Mouse (Mus musculus) adrenal gland (tissue): ENCODE measurements at regions not wholly inside any gene's neighbourhood (a gene's known extent, or its start where the extent isn't known, plus 50 kb on each side); places are given as distances from the start of the nearest gene placed in this dataset.

Experiments used
- intact Hi-C: fragments of 180-260 bp; cut with DNase I; formaldehyde crosslinking; loops from one replicate; pipeline ENCODE4 v1.15.1; 2025

DNA sequence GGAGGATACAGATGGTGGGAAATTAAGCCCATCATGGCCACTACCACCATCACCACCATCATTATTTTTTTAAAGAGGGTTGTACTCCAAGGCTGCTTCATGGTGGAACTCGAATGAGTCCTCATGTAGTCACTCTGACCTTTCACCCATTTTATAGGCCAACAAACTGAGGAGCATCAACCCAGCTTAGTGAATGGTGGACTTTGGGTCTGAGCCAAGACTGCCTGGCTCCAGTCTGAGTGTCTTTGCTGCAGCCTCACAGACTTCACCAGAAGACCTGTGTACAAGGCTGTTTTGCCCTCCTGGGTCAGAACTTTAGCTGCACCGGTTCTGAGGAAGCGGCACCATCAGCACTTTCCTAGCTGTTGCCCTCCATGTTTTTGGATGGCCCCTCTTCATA lies 184.4 kb downstream of the Emx2 start:
- intact Hi-C loops = no loop called here

DNA sequence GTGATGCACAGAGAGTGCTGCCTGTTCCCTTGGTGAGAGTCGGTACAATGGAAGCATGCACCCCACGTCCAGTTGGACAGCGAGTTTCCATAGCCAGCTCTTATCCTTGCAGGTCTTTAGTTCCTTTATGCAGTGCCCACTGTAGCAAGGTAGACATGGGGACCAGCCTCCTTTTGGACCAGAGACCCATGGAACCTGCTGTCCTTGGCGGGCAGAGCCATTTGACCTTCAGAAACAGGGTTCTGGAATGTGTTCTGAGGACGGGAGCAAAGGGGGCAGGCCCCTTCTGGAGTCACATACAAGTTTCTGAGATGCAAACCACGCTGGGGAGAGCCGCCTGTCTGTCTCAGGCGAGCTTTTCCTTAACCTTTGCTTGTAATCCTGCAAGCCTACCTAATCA lies 188.1 kb downstream of the Emx2 start:
- intact Hi-C loops = no loop called here

DNA sequence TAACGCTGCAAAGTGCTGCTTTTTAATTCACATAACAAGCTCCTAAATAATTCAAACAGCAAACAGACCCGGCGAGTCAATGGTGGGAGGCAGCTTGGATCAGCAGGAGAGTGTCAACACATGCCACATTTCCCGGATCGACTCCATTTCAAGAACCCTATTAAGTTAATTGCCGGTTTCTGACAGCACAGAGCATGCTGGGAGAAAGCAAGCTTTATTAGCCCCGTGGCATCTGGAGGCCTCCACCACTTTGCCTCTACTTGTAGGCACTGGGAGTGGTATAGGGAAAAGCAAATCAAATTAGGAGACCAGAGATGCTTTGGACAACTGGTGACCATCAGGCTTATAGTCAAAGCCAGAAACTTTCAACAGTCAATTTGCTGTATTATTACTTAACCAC lies 188.5 kb downstream of the Emx2 start:
- intact Hi-C loops = no loop called here

DNA sequence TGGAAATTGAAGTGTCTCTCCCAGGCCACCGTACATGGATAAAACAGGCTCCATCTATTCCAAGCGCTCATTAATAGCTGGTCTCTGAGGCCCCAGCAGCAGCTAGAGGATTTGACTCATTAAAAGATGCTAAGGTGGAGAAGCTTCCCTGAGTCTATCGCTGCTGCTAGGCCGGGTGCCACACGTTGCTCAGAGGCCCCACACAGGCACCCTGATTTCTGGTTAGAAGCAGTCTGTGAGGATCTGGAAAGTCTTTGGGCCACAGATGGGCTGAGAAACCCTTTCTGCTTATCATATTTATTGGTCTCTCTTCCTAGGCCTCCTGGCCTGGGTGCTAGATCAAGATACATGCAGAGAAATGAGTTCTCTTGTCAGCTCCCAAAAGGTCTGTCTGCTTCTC lies 191.2 kb downstream of the Emx2 start:
- intact Hi-C loops = no loop called here

DNA sequence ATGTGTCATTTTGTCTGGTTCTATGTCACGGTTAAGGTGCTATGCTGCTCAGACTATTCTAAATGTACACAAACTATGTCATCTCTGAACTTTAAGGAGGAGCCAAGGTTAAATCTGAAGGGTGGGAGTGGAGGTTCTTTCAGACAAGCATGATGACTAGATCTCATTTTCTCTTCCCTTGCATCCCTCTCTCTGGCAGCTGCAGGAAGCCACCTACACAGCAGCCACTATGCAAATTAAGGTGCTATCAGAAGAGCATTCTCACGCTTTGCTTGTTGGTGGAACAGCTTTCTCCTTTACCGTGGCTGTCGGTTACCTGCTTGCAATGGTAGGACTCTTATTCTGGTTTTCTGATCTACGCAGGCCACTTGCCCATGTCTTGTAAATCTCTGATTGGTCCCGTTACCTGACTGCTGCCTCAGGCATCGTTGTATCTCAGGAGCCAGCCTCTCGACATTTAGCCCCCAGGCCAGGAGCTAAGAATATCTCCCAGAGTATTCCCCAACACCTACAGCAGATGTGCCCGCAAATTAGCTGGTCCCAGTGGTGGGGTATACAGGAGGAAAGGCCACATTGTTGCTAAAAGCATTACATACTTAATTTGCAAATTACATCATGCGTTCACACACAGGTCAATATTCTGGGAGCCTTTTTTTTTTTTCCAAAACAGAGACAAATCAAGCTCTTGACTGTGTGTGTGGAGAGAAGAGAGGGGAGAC lies 192.6 kb downstream of the Emx2 start:
- intact Hi-C loops = no loop called here

DNA sequence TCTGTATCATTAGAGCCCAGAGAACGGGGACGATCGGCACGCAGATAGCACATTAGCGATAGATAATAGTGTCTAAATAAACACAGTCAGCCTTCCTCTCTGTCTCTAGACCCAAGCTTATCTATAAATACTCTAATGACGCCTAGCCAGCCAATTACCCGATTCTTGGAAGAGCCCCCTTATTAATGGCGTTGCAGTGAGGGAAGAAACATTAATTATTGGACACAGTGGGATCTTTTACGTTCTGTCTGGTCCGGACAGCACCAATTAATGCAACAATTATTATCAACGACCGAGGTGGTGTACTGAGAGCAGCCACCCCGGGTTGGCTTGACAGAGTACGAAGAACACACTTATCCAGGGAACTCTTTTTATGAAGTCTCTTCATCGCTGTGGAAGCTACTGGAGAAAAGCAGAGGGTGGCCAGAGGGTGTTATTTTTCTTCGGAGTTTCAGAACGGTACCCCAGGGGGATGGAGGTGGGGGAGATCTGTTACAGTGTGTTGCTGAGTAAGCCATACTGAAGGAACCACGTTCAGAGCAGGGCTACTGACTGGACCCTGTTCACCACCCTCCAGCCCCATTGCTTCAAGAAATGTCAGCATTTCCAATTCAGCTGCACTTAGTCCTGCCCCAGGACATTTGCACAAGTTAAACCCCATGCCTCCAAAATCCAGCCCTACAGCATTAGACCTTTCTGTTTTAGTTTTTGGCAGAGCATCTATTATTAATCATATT lies 195.6 kb downstream of the Emx2 start:
- intact Hi-C loops = no loop called here

DNA sequence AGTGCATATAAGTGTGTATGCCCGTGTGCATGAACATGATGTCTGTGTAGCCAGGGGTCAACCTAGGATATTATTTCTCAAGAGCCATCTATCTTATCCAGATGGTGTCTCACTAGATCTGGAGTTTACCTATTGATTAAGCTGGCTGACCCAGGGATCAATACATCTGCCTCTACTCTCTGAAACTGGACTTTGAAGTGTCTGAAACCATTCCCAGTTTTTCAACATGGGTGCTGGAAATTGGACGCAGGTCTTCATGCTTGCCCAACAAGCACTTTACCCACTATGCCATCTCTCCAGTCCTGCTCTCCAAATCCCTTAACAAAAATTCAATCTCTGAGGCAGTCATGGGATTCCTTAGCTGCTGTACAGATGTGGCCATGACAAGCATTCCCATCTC lies 197.1 kb downstream of the Emx2 start:
- intact Hi-C loops = no loop called here

DNA sequence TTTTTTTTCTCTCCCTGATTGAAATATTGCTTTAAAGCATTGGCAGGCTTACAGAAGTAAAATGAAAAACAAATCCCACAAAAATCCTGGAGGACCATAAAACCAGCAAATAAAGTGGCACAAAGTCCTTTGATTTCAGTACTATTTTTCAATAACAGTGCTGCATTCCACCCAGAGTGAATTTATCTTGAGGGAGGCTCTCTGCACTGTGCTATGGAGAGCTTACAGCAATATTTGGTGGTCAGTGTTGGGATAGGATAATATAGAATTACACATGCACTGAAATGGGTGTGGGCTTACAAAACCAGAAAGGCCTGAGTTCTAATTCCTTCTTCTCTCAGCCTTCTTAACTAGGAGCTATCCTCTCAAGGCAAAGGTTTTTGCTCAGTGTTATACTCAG lies 211.6 kb downstream of the Emx2 start:
- intact Hi-C loops = no loop called here

DNA sequence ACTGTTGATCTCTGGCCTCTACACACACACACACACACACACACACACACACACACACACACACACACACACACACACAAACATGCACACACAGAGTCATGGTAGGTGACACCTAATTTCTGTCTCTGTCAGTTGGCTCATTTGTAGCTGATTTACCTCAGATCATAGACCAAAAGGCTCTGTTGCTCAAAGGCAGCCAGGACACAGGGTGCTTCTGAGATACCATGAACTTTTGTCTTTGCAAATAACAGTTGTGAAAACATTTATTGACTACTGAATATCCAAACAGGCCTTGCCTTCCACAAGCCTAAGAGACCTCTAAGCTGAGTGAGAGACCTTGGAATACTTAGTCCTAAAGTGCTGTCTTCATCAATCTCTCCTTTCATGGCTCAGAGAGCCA lies 215.4 kb downstream of the Emx2 start:
- intact Hi-C loops = no loop called here

DNA sequence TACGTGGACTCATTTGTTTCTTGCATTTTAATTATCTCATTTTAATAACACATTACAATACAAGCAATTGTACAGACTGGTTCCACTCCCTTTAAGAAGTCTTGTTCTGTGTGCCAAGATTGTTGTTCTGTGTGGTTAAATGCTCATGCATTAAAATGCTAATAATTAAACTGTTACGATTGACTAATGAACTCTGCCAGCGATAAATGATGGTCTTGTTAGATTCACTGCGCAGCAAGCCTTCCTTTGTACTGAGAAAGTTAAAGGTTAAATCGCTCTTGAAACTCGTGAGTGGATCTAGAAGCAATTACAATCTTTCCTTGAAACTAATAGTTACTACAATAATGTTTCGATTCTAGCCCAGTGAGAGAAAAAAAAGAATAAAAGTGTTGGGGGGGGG lies 221.0 kb downstream of the Emx2 start:
- intact Hi-C loops = no loop called here

DNA sequence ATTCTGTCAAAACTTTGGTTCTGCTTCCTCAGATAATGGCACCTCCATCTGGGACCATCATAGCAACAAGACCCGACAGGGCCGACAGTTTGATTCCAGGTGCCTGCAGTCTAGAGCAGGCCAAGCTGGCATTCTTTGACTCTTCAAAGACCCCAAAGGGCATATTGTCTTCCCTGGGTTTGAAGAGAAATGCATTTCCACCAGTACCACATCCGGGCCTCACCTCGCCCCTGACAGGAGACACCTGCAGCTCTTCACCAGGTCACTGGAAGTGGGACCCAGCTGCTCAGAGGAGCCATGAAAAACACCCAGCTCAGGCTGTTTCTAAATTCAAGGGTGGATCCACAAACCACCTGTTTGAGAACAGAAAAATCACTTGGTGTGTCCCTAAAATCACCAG lies 222.2 kb downstream of the Emx2 start:
- intact Hi-C loops = no loop called here

DNA sequence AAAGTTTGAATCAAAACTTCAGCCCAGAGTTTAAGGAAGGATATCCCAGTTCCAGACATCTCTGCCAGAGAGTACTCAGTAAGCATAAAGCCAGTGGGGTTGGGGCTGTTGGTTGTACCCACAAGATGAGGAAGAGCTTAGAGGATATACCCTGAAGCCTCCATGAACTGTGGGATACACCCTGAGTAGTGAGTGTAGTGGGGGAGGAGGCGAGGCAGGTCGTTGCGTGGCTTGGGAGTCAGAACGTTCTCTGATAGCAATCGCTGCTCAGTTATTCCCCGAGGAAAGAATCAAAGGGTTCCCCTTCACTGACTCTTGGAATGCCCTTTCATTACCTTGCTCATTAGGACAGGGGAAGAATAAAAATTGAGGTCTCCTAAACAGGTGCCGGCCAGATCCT lies 226.1 kb downstream of the Emx2 start:
- intact Hi-C loops = no loop called here

DNA sequence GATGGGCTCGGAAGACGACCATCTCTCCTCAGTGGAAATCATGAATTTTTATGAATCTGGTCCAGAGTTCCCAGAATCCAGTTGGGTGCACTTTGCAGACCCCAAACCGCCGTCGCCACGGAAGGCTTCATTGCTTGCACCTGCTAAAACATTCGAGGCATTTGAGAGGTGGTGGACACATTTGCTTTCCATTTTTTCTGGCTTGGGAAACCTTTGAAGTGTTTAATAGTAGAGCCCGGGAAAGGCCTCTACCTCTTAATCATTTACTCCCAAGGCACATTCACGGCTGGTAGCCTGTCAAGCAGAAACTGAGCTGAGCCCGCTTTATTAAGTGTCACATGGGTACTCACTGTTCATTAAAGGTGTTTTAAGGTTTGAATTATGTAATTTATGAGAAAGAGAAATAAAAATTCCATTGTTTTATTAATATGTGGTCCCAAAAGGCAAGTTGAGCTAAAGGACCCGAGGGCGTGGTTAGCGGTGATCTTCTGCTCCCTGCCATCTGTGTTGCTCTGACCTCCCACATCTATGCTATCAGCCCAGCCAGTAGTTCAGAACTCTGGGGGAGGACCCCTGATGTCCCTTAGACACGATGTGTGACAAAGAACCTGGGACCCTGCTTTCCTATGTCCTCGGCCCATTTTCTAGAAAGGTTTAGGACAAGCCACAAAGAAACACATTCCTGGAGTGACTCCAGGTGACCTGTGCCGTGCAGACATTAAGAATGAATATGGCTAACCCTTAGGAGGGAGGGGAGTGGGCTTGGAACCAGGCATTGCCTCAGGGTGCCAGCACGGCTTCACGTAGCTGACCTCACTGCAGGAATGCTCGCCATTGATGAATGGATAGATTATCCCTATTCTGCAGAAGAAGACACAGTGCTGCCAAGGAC lies 227.9 kb downstream of the Emx2 start:
- intact Hi-C loops = no loop called here

DNA sequence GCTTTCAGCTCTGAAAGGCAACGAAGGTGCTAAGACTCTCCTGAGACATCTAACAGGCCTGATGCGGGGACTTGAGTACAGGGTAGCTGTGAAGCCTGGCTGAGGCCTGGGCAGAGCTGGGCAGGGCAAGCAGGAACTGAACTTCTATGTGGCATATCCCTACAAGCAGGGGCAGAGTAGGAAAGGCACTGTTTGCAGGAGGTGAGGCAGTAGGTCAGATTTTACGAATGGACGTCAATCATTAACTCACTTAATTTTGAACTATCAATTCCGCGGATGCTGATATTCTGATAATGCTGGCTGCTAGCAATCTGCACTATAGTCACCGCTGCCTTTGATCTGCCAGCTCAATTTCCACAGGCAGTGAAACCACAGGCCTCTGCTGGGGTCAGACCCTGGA lies 229.0 kb downstream of the Emx2 start:
- intact Hi-C loops = no loop called here

DNA sequence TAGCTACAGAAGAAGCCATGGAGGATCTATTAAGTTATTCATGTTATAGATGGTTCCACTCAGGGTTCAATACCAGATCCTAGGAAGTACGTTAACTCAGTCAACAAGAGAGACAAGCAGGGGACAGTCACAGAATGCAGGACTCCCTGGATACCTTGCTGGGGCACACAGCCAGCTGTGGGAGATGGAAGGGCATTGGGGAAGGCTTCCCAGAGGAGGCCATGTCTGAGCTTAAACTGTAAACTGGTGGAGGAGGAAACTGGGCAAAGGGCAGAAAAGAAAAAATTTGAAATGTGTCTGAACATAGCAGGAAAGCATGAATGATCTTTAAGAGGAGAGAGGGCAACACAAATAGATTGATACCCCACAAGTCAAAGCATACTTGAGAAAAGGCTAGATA lies 229.5 kb downstream of the Emx2 start:
- intact Hi-C loops = no loop called here

DNA sequence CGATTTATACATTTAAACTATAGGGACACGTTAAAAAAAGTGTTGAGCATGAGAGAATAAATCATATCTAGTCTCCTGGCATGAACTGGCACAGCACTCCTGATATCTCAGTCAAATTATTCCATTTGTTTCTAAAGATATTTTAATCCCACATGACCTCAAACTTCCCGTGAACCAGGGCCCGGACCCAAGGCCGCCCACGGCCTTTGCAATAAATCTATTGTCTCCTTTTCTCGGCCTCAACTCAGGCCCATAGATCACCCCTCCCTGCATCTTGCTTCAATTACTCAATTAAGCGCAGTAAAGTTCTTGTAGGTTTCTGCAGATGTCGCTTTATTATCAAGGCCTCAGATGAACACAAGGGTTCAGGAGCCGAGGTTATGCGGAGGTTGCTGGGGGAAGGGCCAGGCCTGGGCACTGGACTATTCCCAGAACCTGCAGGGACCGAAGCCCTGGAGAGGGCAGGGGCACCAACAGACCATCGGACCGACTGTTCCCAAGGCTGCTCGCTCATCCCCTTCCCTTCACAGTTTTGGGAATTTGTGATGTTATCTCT lies 233.4 kb downstream of the Emx2 start:
- intact Hi-C loops = no loop called here

DNA sequence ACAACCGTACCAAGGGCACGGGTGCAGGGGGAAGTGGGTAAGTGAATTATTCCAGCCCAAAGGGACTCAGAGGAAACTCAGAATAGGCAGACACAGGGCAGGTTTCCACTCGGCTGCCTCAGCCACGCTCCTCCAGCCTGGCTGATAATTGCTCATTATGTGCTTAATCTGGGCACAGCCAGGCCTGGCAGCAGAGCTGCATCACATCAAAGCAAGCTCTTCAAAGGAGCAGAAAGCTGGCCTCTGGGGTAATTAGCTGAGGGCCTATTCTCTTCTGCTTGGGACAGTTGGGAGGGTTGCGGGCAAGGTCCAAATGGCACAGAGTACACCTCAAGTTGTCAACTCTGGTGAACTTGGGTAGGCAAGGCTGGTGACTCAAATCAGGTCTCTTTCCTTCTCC lies 239.5 kb downstream of the Emx2 start:
- intact Hi-C loops = no loop called here

DNA sequence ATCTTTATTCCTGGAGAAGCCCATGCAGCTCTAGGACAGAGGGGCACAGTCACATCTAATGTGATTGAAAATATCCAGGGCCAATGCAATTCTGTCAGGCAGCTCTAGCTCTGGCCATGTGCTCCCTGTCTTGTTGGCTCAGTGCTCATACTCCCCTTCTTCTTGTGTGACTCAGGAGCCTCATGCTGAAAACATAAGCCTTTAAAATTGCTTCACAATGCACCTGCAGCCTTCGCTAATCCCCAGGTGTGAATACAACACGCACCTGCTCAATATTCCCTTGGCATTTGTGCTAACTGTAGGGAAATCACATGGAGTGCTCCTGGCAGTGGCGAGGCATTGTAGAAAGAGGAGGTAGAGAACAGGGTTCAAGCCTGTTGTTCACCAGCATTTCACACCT lies 242.0 kb downstream of the Emx2 start:
- intact Hi-C loops = no loop called here

DNA sequence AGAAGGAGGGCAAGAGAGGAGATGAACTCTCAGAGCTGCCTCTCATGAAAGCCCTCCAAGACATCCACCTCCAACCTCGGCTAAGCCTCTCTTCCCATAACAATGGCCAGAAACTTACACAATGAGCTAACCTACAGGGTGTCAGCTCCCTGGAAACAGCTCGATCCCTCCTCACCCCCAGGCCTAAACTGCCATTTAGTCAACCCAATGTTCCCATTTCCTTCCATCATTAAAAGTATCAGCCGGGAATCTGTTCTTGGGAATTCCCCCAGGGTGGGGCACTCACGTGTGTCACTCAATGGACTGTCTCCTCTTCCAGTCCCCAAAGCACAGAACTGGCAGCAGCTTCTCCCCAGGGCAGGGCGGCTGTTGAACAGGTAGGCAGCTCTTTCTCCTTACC lies 236.3 kb downstream of the Rab11fip2 start:
- intact Hi-C loops = no loop called here

DNA sequence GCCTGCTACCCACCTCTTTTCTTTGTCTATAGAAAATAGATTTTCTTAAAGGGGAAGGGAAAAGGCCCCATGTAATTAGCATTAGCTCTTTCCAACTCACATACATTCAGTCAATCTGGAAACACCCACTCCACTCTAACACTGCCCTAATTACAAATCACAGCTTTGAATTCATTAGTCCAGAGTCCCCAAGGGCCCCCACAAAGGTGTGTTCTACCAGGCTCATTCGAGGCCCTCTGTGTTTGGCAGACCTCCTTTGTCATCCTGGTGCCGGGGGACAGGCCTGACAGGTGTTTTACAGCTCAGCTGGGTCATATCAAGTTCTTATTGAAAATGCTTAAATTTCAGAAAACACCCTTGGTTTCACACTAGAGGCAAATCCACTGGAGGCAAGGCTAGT lies 234.3 kb downstream of the Rab11fip2 start:
- intact Hi-C loops = no loop called here

DNA sequence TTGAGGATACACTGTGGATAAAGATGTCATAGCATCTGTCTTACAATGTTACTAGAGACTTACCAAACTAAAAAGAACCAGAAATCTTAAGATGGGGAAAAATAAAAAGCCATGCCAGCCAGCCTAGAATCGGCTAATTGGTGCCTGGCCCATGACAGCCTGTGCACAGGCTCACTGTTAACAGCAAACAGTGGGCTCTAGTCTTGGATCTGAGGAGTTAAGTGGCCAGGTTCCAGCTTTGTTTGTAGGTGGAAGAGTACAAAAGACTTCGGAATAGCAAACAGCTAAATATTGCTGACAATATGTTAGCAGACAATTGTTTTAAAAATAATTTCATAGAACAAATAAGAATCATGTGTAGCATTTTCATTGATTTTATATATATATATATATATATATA lies 228.4 kb downstream of the Rab11fip2 start:
- intact Hi-C loops = no loop called here
